Mouse (Mus musculus): Measurements from ENCODE around the gene Il9r. TPM values are rescaled to one million over a fixed set of nuclear protein-coding genes. Genes with fewer than 3 reads are reported as not detected.

The Il9r gene
- total and polyA plus RNA-seq, 3 experiments, result 2.3 to 5.7 (median 4.0) TPM

DNA sequence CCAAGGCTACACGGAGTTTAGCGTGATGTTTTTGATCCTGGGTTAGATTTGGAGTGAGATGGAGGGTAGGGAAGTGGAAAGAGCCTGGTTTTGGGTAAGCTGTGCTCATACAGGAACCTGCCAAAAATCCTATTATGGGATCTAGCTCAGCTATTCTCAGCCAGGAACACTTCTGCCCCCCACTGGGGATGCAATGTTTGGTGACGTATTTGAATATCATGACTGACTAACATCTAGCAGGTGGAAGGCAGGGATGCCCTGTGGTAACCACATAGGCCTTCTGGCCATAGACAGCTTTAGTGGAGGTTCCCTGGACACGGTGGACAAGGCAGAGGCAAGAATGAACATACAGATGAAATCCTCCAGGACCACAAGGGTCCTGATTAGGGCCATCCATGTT is 30.1 kb upstream of the Il9r start:
- DNase-seq (ENCODE audit: low spot score) (no peak), ATAC-seq (ENCODE audit: extremely low read depth, insufficient number of reproducible peaks, low FRiP score, poor library complexity, severe bottlenecking) (no peak)
- Histone ChIP-seq H3K4me3 (ENCODE audit: low read depth, low read length) (no peak overlapping the region), H3K27me3 (ENCODE audit: insufficient read depth, low read length) (peaks cover 2% of the 10 kb centered on the region; the same call in 1 of the 2 replicates), H3K36me3 (replicated peaks) (peaks cover 79% of the 10 kb centered on the region), H3K4me1 (ENCODE audit: insufficient read depth, low read depth, low read length) (peaks cover 51% of the 10 kb centered on the region), H3K9me3 (replicated peaks) (no peaks in the 10 kb centered on the region)
- TF ChIP-seq CTCF (IDR thresholded peaks at IDR 0.05; ENCODE audit: low read depth, low read length), result no peak
- TF ChIP-seq TAL1 (conservative IDR thresholded peaks at IDR 0.05; ENCODE audit: low read depth, low read length), result no peak

- no peak overlapping the region for H3K4me3 ChIP-seq (ENCODE audit: low read depth, low read length)
- H3K9me3 ChIP-seq (replicated peaks), result no peaks in the 10 kb centered on the region; the same call in 1 of the 2 replicates
- peaks cover 17% of the 10 kb centered on the region for H3K27me3 ChIP-seq (ENCODE audit: insufficient read depth, low read length)
- H3K36me3 ChIP-seq (replicated peaks), result peaks cover 61% of the 10 kb centered on the region
- DNase-seq (ENCODE audit: low spot score) (no peak), ATAC-seq (ENCODE audit: extremely low read depth, insufficient number of reproducible peaks, low FRiP score, poor library complexity, severe bottlenecking) (no peak)
- H3K4me1 ChIP-seq (ENCODE audit: insufficient read depth, low read depth, low read length), result peaks cover 62% of the 10 kb centered on the region
- no peak for TF ChIP-seq GATA2 (IDR thresholded peaks at IDR 0.05; ENCODE audit: borderline replicate concordance, low read depth, low read length)
- TF ChIP-seq TAL1 (conservative IDR thresholded peaks at IDR 0.05; ENCODE audit: low read depth, low read length), result no peak
- no peak for TF ChIP-seq GATA1 (IDR thresholded peaks at IDR 0.05; ENCODE audit: borderline replicate concordance, low read length)
- no peak for TF ChIP-seq CTCF (IDR thresholded peaks at IDR 0.05; ENCODE audit: low read depth, low read length)
Observed at GRCm38 (mm10) chr11:32228292-32228845, 28.3 kb upstream of the Il9r start.

DNA sequence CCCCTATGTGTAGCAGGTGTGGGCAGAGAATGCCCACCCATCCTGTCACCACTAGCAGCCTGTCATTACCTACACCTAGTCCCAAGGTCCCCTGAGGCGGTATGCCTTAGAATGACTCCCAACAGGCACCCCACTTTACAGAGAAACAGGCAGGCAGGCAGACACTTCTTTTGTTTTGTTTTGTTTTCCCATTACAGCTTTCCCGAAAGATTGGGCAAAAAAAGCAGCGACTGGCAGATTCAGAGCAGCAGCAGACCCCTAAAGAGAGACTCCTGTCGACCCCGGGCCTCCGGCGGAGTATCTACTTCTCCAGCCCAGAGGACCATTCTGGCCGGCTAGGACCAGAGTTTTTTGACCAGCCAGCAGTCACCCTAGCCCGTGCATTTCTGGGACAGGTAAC is 27.5 kb upstream of the Il9r start:
- no peaks in the 10 kb centered on the region; the same call in 1 of the 2 replicates for H3K9me3 ChIP-seq (replicated peaks)
- peaks cover 53% of the 10 kb centered on the region for H3K36me3 ChIP-seq (replicated peaks)

DNA sequence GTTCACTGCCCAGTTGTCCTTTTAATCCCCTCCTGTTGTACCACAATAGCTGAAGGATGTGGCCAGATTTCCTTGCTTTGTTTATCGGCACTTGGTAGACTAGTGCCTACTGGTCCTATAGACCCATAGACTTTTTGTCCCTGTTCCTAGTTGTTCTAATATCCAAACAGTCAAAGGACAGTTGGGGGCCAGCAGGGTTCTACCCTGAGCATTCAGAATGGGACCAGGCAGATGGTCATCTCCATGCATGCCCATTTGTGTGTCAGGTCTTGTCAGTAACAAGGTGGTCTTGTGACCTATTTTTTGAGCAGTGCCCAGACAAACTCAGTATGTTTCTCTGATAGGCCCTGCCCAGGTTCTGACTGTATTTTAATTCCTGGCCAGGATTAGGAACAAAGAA is 27.0 kb upstream of the Il9r start:
- peaks cover 31% of the 10 kb centered on the region for H3K27me3 ChIP-seq (ENCODE audit: insufficient read depth, low read length)
- no peaks in the 10 kb centered on the region; the same call in 1 of the 2 replicates for H3K9me3 ChIP-seq (replicated peaks)
- no peak for DNase-seq (ENCODE audit: low spot score)
- H3K36me3 ChIP-seq (replicated peaks), result peaks cover 47% of the 10 kb centered on the region
- ATAC-seq (ENCODE audit: extremely low read depth, insufficient number of reproducible peaks, low FRiP score, poor library complexity, severe bottlenecking), result no peak
- TF ChIP-seq GATA1 (IDR thresholded peaks at IDR 0.05; ENCODE audit: borderline replicate concordance, low read length) (no peak), POLR2AphosphoS5 (IDR thresholded peaks at IDR 0.05; ENCODE audit: insufficient replicate concordance, low read depth, low read length) (no peak), TAL1 (conservative IDR thresholded peaks at IDR 0.05; ENCODE audit: low read depth, low read length) (no peak), CTCF (IDR thresholded peaks at IDR 0.05; ENCODE audit: low read depth, low read length) (no peak), GATA2 (IDR thresholded peaks at IDR 0.05; ENCODE audit: borderline replicate concordance, low read depth, low read length) (no peak)
- peaks cover 73% of the 10 kb centered on the region for H3K4me1 ChIP-seq (ENCODE audit: insufficient read depth, low read depth, low read length)
- H3K4me3 ChIP-seq (ENCODE audit: low read depth, low read length), result peak overlapping the region; percentile 80

More for the DNA sequence above, 27.5 kb upstream of the Il9r start:
- peaks cover 25% of the 10 kb centered on the region for H3K27me3 ChIP-seq (ENCODE audit: insufficient read depth, low read length)
- TF ChIP-seq CTCF (IDR thresholded peaks at IDR 0.05; ENCODE audit: low read depth, low read length) (no peak), GATA1 (IDR thresholded peaks at IDR 0.05; ENCODE audit: borderline replicate concordance, low read length) (no peak), TAL1 (conservative IDR thresholded peaks at IDR 0.05; ENCODE audit: low read depth, low read length) (no peak), GATA2 (IDR thresholded peaks at IDR 0.05; ENCODE audit: borderline replicate concordance, low read depth, low read length) (no peak), POLR2AphosphoS5 (IDR thresholded peaks at IDR 0.05; ENCODE audit: insufficient replicate concordance, low read depth, low read length) (no peak)
- DNase-seq (ENCODE audit: low spot score) (no peak), ATAC-seq (ENCODE audit: extremely low read depth, insufficient number of reproducible peaks, low FRiP score, poor library complexity, severe bottlenecking) (no peak)
- H3K4me1 ChIP-seq (ENCODE audit: insufficient read depth, low read depth, low read length), result peaks cover 68% of the 10 kb centered on the region
- no peak overlapping the region for H3K4me3 ChIP-seq (ENCODE audit: low read depth, low read length)

DNA sequence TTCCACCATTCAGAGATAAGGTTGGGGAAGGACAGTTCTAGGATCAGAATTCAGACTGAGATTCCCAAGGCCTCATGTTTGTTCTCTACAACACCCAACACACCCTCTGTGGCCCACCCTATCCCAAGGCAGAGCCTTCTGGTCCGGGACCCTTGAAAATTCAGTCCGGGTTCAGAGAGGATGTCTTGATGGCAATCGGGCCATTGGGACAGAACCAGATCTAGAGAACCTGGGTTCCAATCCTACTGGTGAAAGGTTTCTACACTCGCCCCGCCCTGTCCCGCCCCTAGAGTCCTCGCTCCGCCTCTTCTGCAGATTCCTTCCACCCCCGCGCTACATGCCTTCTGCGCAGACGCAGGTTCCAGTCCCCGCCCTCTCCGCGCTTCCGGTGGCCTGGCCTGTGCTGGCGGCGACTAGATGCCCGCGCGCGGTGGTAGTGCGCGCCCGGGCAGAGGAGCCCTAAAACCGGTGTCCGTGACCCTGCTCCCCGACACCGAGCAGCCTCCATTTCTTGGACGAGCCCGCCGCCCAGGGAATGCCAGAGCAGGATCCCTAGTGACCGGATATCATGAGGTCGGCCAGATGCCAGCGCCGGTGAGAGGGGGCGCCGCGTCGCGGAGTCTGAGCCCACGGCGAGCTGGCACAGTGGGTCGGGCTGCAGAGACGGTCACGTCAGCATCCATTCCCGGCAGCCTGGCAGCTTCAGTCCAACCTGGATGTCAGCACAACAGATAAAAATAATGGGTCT is 26.2 kb upstream of the Il9r start, which contains the start of gene Mpg:
Gene Mpg (plus strand): TSS at position 382 of the 748 bp plus-strand sequence.
- Histone ChIP-seq H3K4me1 (ENCODE audit: insufficient read depth, low read depth, low read length) (peaks cover 74% of the 10 kb centered on the region), H3K27me3 (ENCODE audit: insufficient read depth, low read length) (peaks cover 38% of the 10 kb centered on the region), H3K36me3 (replicated peaks) (peaks cover 40% of the 10 kb centered on the region), H3K9me3 (replicated peaks) (no peaks in the 10 kb centered on the region; the same call in 1 of the 2 replicates), H3K4me3 (ENCODE audit: low read depth, low read length) (peak within 1 kb of the TSS; percentile 80)
- ATAC-seq (ENCODE audit: extremely low read depth, insufficient number of reproducible peaks, low FRiP score, poor library complexity, severe bottlenecking) (peak; percentile 67), DNase-seq (ENCODE audit: low spot score) (peak; percentile 92)
- TF ChIP-seq CTCF (IDR thresholded peaks at IDR 0.05; ENCODE audit: low read depth, low read length) (no peak), GATA2 (IDR thresholded peaks at IDR 0.05; ENCODE audit: borderline replicate concordance, low read depth, low read length) (no peak), POLR2AphosphoS5 (IDR thresholded peaks at IDR 0.05; ENCODE audit: insufficient replicate concordance, low read depth, low read length) (no peak), GATA1 (IDR thresholded peaks at IDR 0.05; ENCODE audit: borderline replicate concordance, low read length) (no peak), TAL1 (conservative IDR thresholded peaks at IDR 0.05; ENCODE audit: low read depth, low read length) (no peak)

GRCm38 (mm10) chr11:32225222-32226104 is 25.4 kb upstream of the Il9r start:
- DNase-seq (ENCODE audit: low spot score) (peak; percentile 24), ATAC-seq (ENCODE audit: extremely low read depth, insufficient number of reproducible peaks, low FRiP score, poor library complexity, severe bottlenecking) (no peak)
- H3K4me1 ChIP-seq (ENCODE audit: insufficient read depth, low read depth, low read length), result peaks cover 72% of the 10 kb centered on the region
- peaks cover 32% of the 10 kb centered on the region for H3K36me3 ChIP-seq (replicated peaks)
- no peak for TF ChIP-seq GATA2 (IDR thresholded peaks at IDR 0.05; ENCODE audit: borderline replicate concordance, low read depth, low read length)
- TF ChIP-seq POLR2AphosphoS5 (IDR thresholded peaks at IDR 0.05; ENCODE audit: insufficient replicate concordance, low read depth, low read length), result no peak
- TF ChIP-seq TAL1 (conservative IDR thresholded peaks at IDR 0.05; ENCODE audit: low read depth, low read length), result no peak
- no peak for TF ChIP-seq CTCF (IDR thresholded peaks at IDR 0.05; ENCODE audit: low read depth, low read length)
- no peak for TF ChIP-seq GATA1 (IDR thresholded peaks at IDR 0.05; ENCODE audit: borderline replicate concordance, low read length)
- H3K4me3 ChIP-seq (ENCODE audit: low read depth, low read length), result no peak overlapping the region; the same call in 1 of the 2 replicates
- H3K9me3 ChIP-seq (replicated peaks), result no peaks in the 10 kb centered on the region; the same call in 1 of the 2 replicates
- H3K27me3 ChIP-seq (ENCODE audit: insufficient read depth, low read length), result peaks cover 46% of the 10 kb centered on the region

All from G1E (cell line).